Mouse (Mus musculus) CH12.LX (cell line): ENCODE data around the gene C130050O18Rik.

Experiments
- CHD2 ChIP-seq: IDR thresholded peaks from 2 replicates; pipeline ENCODE4 v1.6.1; 2011; ENCODE audit warnings: low read length, improper control_type of control experiment
- CTCF ChIP-seq, 2 experiments: IDR thresholded peaks in 1 of 2; conservative IDR thresholded peaks in 1 of 2; 2 replicates each; pipeline ENCODE4 v1.5.1; 2011 to 2012; ENCODE audit warnings: low read depth in 2 of 2, low read length in 2 of 2, improper control_type of control experiment in 1 of 2, inconsistent platforms in 1 of 2, mild to moderate bottlenecking in 1 of 2, moderate library complexity in 1 of 2
- EP300 ChIP-seq: IDR thresholded peaks from 2 replicates; pipeline ENCODE4 v1.6.1; 2011; ENCODE audit warnings: low read length, improper control_type of control experiment
- HCFC1 ChIP-seq: IDR thresholded peaks from 2 replicates; pipeline ENCODE4 v1.6.1; 2012; ENCODE audit warnings: low read depth, mild to moderate bottlenecking, inconsistent platforms, low read length, improper control_type of control experiment
- MAFK ChIP-seq: IDR thresholded peaks from 2 replicates; pipeline ENCODE4 v1.6.1; 2011; ENCODE audit warnings: low read length, improper control_type of control experiment; ENCODE audit not compliant: insufficient replicate concordance
- MAX ChIP-seq: IDR thresholded peaks from 2 replicates; pipeline ENCODE4 v1.6.1; 2011; ENCODE audit warnings: low read length, improper control_type of control experiment
- PAX5 ChIP-seq: IDR thresholded peaks from 2 replicates; pipeline ENCODE4 v1.6.1; 2012; ENCODE audit warnings: low read length, inconsistent platforms, mixed read lengths
- POLR2A ChIP-seq: IDR thresholded peaks from 2 replicates; pipeline ENCODE4 v1.6.1; 2011; ENCODE audit warnings: low read depth, mild to moderate bottlenecking, improper control_type of control experiment, low read length
- RCOR1 ChIP-seq: conservative IDR thresholded peaks from 2 replicates; pipeline ENCODE4 v1.6.1; 2012; ENCODE audit warnings: low read depth, mild to moderate bottlenecking, inconsistent platforms, low read length, improper control_type of control experiment
- SMC3 ChIP-seq: IDR thresholded peaks from 2 replicates; pipeline ENCODE4 v1.6.1; 2011; ENCODE audit warnings: low read depth, low read length, improper control_type of control experiment
- USF1 ChIP-seq: IDR thresholded peaks from 2 replicates; pipeline ENCODE4 v1.6.1; 2014; ENCODE audit warnings: low read depth, mild to moderate bottlenecking, inconsistent platforms, low read length, improper control_type of control experiment
- ZKSCAN1 ChIP-seq: IDR thresholded peaks from 2 replicates; pipeline ENCODE4 v1.6.1; 2012; ENCODE audit warnings: low read depth, inconsistent platforms, low read length, improper control_type of control experiment, borderline replicate concordance
- ZNF384 ChIP-seq: IDR thresholded peaks from 2 replicates; pipeline ENCODE4 v1.6.1; 2012; ENCODE audit warnings: low read depth, low read length, improper control_type of control experiment, inconsistent platforms

DNA sequence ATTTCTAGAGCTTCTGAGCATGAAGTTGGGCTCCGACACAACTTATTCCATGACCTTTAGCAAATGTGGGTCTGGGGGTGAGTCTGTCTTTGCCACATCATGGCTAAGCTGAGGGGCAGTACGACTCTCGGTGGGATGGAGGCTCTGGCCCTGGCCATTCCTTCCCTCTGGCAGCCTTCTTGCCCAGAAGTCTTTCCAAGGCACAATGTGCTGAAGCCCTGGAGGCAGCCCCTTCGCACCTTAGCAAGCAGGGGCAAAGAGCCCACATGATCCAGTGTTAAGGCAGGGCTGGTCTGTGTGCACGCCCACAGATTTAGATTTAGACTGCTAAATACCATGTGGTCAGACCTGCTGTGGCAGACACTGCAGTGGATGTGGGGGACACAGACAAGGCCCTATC lies 6.3 kb upstream of the C130050O18Rik start:
- TF ChIP-seq CTCF (conservative IDR thresholded peaks at IDR 0.05 in 1 of 2, IDR thresholded peaks at IDR 0.05 in 1 of 2; ENCODE audit: low read depth in 2 of 2, low read length in 2 of 2) (no peak), HCFC1 (no peak), POLR2A (no peak), EP300 (no peak), PAX5 (no peak), MAX (no peak), SMC3 (no peak), MAFK (no peak), USF1 (no peak), RCOR1 (no peak), CHD2 (no peak), ZNF384 (no peak), ZKSCAN1 (no peak)
